Mouse (Mus musculus) neural tube, embryonic 13.5 days (tissue): ENCODE results near the gene Eps8. TPM values are rescaled to one million over a fixed set of nuclear protein-coding genes. Genes with fewer than 3 reads are reported as not detected.
A peak's percentile ranks its signal among the peaks of the same experiment; 100 is the strongest.

ENCODE experiments used
- ATAC-seq: fragments of 200-750 bp; cut with Nextera tagmentation; 2 replicates; pipeline ENCODE4 v1.8.0; 2017; ENCODE audit warnings: low read depth, mild to moderate bottlenecking, moderate TSS enrichment, moderate library complexity
- H3K27ac ChIP-seq: fragments of 300-500 bp; sonication (generic); replicated peaks from 2 replicates; pipeline ENCODE4 v1.5.1; 2015; ENCODE audit warnings: moderate library complexity, mild to moderate bottlenecking, inconsistent platforms
- H3K27me3 ChIP-seq: fragments of 300-500 bp; sonication (generic); 2 replicates; pipeline ENCODE4 v1.6.1; 2015; ENCODE audit warnings: mild to moderate bottlenecking, inconsistent platforms
- H3K36me3 ChIP-seq: fragments of 300-500 bp; sonication (generic); 2 replicates; pipeline ENCODE4 v1.6.1; 2015; ENCODE audit warnings: mild to moderate bottlenecking, inconsistent platforms
- H3K4me1 ChIP-seq: fragments of 300-500 bp; sonication (generic); replicated peaks from 2 replicates; pipeline ENCODE4 v1.6.1; 2015; ENCODE audit warnings: inconsistent platforms
- H3K4me2 ChIP-seq: fragments of 300-500 bp; sonication (generic); 2 replicates; pipeline ENCODE4 v1.6.1; 2015; ENCODE audit warnings: inconsistent platforms, mild to moderate bottlenecking, moderate library complexity
- H3K4me3 ChIP-seq: fragments of 300-500 bp; sonication (generic); 2 replicates; pipeline ENCODE4 v1.5.1; 2015; ENCODE audit warnings: mild to moderate bottlenecking, inconsistent platforms
- H3K9ac ChIP-seq: fragments of 300-500 bp; sonication (generic); 2 replicates; pipeline ENCODE4 v1.6.1; 2015; ENCODE audit warnings: moderate library complexity, mild to moderate bottlenecking, inconsistent platforms
- H3K9me3 ChIP-seq: fragments of 300-500 bp; sonication (generic); 2 replicates; pipeline ENCODE4 v1.6.1; 2016; ENCODE audit warnings: inconsistent platforms
- WGBS: fragments of 180-500 bp; shearing (Covaris S2); methylation state at CpG from one replicate; pipeline ENCODE4 v1.1.7; 2015; 5-methylcytosine and 5-hydroxymethylcytosine counted together
- polyA plus RNA-seq: library from polyadenylated mRNA; unstranded; fragments of >200 nt; fragmentation: Nextera tagmentation; extraction: Ambion mirVana; gene quantifications from 2 replicates; pipeline ENCODE4 v1.2.1, GENCODE M21; 2015

Gene Eps8
- polyA plus RNA-seq, 1 experiment from 2014 or later = 10.8 TPM

- WGBS = 82% methylated on average over 12 of the region's 12 CpGs
- Histone ChIP-seq H3K27ac (no peak overlapping the region), H3K36me3 (no peaks in the 10 kb centered on the region), H3K9me3 (no peaks in the 10 kb centered on the region), H3K4me3 (no peak overlapping the region), H3K4me1 (no peaks in the 10 kb centered on the region), H3K27me3 (no peaks in the 10 kb centered on the region), H3K4me2 (no peak overlapping the region), H3K9ac (no peak overlapping the region)
- no peak for ATAC-seq
Observed at GRCm38 (mm10) chr6:137658426-137659088, 3.9 kb upstream of the Eps8 start.

GRCm38 (mm10) chr6:137657203-137657602, 2.5 kb upstream of the Eps8 start:
- no peaks in the 10 kb centered on the region for H3K27me3 ChIP-seq
- H3K27ac ChIP-seq = no peak overlapping the region
- H3K9me3 ChIP-seq = no peaks in the 10 kb centered on the region
- no peak for ATAC-seq
- H3K4me3 ChIP-seq = no peak overlapping the region
- no peaks in the 10 kb centered on the region for H3K4me1 ChIP-seq
- 83% methylated on average over 6 of the region's 6 CpGs for WGBS
- no peak overlapping the region for H3K4me2 ChIP-seq
- H3K9ac ChIP-seq = no peak overlapping the region
- H3K36me3 ChIP-seq = no peaks in the 10 kb centered on the region

GRCm38 (mm10) chr6:137649528-137649927, 5.1 kb downstream of the Eps8 start:
- peaks cover 13% of the 10 kb centered on the region for H3K4me1 ChIP-seq
- H3K4me2 ChIP-seq = peak overlapping the region; percentile 94
- H3K9me3 ChIP-seq = no peaks in the 10 kb centered on the region
- peak; percentile 40 for ATAC-seq
- no peaks in the 10 kb centered on the region for H3K36me3 ChIP-seq
- peaks cover 22% of the 10 kb centered on the region for H3K27me3 ChIP-seq
- no peak overlapping the region for H3K27ac ChIP-seq
- 16% methylated on average over 4 of the region's 7 CpGs for WGBS
- H3K4me3 ChIP-seq = peak overlapping the region; percentile 74
- H3K9ac ChIP-seq = peak overlapping the region; percentile 76

- H3K36me3 ChIP-seq = no peaks in the 10 kb centered on the region
- peak overlapping the region; percentile 74 for H3K4me3 ChIP-seq
- no peaks in the 10 kb centered on the region for H3K9me3 ChIP-seq
- peak; percentile 94 for ATAC-seq
- no peak overlapping the region for H3K27ac ChIP-seq
- H3K4me2 ChIP-seq = peak overlapping the region; percentile 94
- peaks cover 13% of the 10 kb centered on the region for H3K4me1 ChIP-seq
- H3K9ac ChIP-seq = peak overlapping the region; percentile 76
- peaks cover 22% of the 10 kb centered on the region for H3K27me3 ChIP-seq
- WGBS = under 1% methylated on average over 49 of the region's 51 CpGs
Observed at GRCm38 (mm10) chr6:137649068-137649480, 5.6 kb downstream of the Eps8 start.

- H3K27me3 ChIP-seq = peaks cover 22% of the 10 kb centered on the region
- peak overlapping the region; percentile 74 for H3K4me3 ChIP-seq
- peak; percentile 78 for ATAC-seq
- no peak overlapping the region for H3K27ac ChIP-seq
- H3K36me3 ChIP-seq = no peaks in the 10 kb centered on the region
- WGBS = 1% methylated on average over 57 of the region's 59 CpGs
- H3K4me2 ChIP-seq = peak overlapping the region; percentile 94
- peak overlapping the region; percentile 76 for H3K9ac ChIP-seq
- peaks cover 13% of the 10 kb centered on the region for H3K4me1 ChIP-seq
- H3K9me3 ChIP-seq = no peaks in the 10 kb centered on the region
Observed at GRCm38 (mm10) chr6:137648110-137649067, 6.3 kb downstream of the Eps8 start.

GRCm38 (mm10) chr6:137647646-137648045, 7.0 kb downstream of the Eps8 start:
- Histone ChIP-seq H3K27me3 (peaks cover 22% of the 10 kb centered on the region), H3K9ac (no peak overlapping the region), H3K36me3 (no peaks in the 10 kb centered on the region), H3K4me3 (peak overlapping the region; percentile 74), H3K9me3 (no peaks in the 10 kb centered on the region), H3K27ac (no peak overlapping the region), H3K4me2 (peak overlapping the region; percentile 94), H3K4me1 (peaks cover 13% of the 10 kb centered on the region)
- 21% methylated on average over 10 of the region's 10 CpGs for WGBS
- no peak for ATAC-seq

- peaks cover 22% of the 10 kb centered on the region for H3K27me3 ChIP-seq
- H3K9me3 ChIP-seq = no peaks in the 10 kb centered on the region
- 79% methylated on average over 2 of the region's 2 CpGs for WGBS
- H3K4me3 ChIP-seq = no peak overlapping the region
- H3K4me2 ChIP-seq = no peak overlapping the region
- H3K4me1 ChIP-seq = peaks cover 13% of the 10 kb centered on the region
- no peak for ATAC-seq
- H3K36me3 ChIP-seq = no peaks in the 10 kb centered on the region
- no peak overlapping the region for H3K9ac ChIP-seq
- no peak overlapping the region for H3K27ac ChIP-seq
Observed at GRCm38 (mm10) chr6:137646726-137647125, 8.0 kb downstream of the Eps8 start.

- no peak overlapping the region for H3K27ac ChIP-seq
- H3K9me3 ChIP-seq = no peaks in the 10 kb centered on the region
- H3K27me3 ChIP-seq = peaks cover 22% of the 10 kb centered on the region
- no peak overlapping the region for H3K9ac ChIP-seq
- ATAC-seq = no peak
- H3K4me2 ChIP-seq = no peak overlapping the region
- peaks cover 13% of the 10 kb centered on the region for H3K4me1 ChIP-seq
- H3K36me3 ChIP-seq = no peaks in the 10 kb centered on the region
- H3K4me3 ChIP-seq = no peak overlapping the region
- WGBS = 84% methylated on average over 5 of the region's 5 CpGs
Observed at GRCm38 (mm10) chr6:137644893-137645292, 9.8 kb downstream of the Eps8 start.

- Histone ChIP-seq H3K4me2 (no peak overlapping the region), H3K4me1 (peaks cover 13% of the 10 kb centered on the region), H3K36me3 (no peaks in the 10 kb centered on the region), H3K27me3 (peaks cover 22% of the 10 kb centered on the region), H3K9ac (no peak overlapping the region), H3K4me3 (no peak overlapping the region), H3K9me3 (no peaks in the 10 kb centered on the region), H3K27ac (no peak overlapping the region)
- 77% methylated on average over 4 of the region's 4 CpGs for WGBS
- no peak for ATAC-seq
Observed at GRCm38 (mm10) chr6:137643814-137644213, 10.9 kb downstream of the Eps8 start.

- no peak overlapping the region for H3K4me3 ChIP-seq
- no peak overlapping the region for H3K4me2 ChIP-seq
- no peaks in the 10 kb centered on the region for H3K4me1 ChIP-seq
- no peak overlapping the region for H3K9ac ChIP-seq
- no peaks in the 10 kb centered on the region for H3K36me3 ChIP-seq
- H3K9me3 ChIP-seq = no peaks in the 10 kb centered on the region
- no peak for ATAC-seq
- H3K27ac ChIP-seq = no peak overlapping the region
- WGBS = 97% methylated on average over 1 of the region's 1 CpGs
- peaks cover 3% of the 10 kb centered on the region for H3K27me3 ChIP-seq
Observed at GRCm38 (mm10) chr6:137641642-137642041, 13.0 kb downstream of the Eps8 start.

- no peak overlapping the region for H3K27ac ChIP-seq
Observed at GRCm38 (mm10) chr6:137638834-137639567, 15.7 kb downstream of the Eps8 start.

GRCm38 (mm10) chr6:137637443-137637842, 17.2 kb downstream of the Eps8 start:
- H3K4me1 ChIP-seq = no peaks in the 10 kb centered on the region; the same call in 1 of the 2 replicates
- no peaks in the 10 kb centered on the region for H3K9me3 ChIP-seq
- no peak overlapping the region for H3K27ac ChIP-seq
- no peaks in the 10 kb centered on the region for H3K27me3 ChIP-seq
- H3K9ac ChIP-seq = no peak overlapping the region
- no peak overlapping the region for H3K4me3 ChIP-seq
- no peak for ATAC-seq
- no peak overlapping the region for H3K4me2 ChIP-seq
- WGBS = 76% methylated on average over 7 of the region's 7 CpGs
- H3K36me3 ChIP-seq = no peaks in the 10 kb centered on the region

More at GRCm38 (mm10) chr6:137638834-137639567, 15.7 kb downstream of the Eps8 start:
- Histone ChIP-seq H3K4me1 (no peaks in the 10 kb centered on the region), H3K9ac (no peak overlapping the region), H3K36me3 (no peaks in the 10 kb centered on the region), H3K9me3 (no peaks in the 10 kb centered on the region), H3K4me2 (no peak overlapping the region), H3K4me3 (no peak overlapping the region), H3K27me3 (no peaks in the 10 kb centered on the region)
- WGBS = 91% methylated on average over 11 of the region's 11 CpGs
- no peak for ATAC-seq
